Mouse (Mus musculus): Measurements from ENCODE around the gene Zfp57.
"Not testable (repeated sequence)": the region's sequence is repeated elsewhere in the genome, so short reads cannot be mapped to it uniquely, and the experiment has no call there.

The Zfp57 gene

DNA sequence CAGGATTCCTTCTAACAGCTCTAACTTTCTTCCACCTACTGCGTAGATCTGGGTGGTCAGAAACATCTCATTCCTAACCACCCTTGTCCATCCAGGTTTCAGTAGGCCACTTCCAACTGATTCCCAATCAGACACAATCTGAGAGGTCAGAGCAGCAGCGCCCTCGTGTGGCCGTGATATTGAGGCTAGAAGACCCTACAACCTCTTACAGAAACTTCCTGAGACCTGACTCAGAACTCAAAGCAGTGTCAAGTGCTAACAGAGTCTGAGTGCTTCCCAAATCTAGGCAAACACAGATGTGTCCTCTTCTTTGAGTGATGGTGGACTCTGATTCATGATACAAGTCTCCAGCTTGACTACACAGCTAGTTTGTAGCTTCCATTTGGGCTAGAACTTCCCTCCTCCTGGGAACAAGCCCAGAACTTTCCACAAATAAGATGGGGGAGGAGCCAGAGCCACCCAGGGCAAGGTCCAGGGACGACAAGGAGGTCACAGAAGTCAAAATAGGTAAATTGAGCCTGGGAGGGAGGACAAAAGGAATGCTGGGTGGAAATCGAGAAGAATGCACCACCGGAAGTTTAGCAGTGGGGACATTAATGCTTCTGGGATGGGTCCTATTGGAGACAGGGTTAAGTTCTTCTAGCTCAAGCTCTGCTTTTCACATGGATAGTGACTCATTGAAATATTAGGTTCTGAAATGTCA lies 3.8 kb upstream of the Zfp57 start:
- DNase-seq, result peak; percentile 78 to 86

DNA sequence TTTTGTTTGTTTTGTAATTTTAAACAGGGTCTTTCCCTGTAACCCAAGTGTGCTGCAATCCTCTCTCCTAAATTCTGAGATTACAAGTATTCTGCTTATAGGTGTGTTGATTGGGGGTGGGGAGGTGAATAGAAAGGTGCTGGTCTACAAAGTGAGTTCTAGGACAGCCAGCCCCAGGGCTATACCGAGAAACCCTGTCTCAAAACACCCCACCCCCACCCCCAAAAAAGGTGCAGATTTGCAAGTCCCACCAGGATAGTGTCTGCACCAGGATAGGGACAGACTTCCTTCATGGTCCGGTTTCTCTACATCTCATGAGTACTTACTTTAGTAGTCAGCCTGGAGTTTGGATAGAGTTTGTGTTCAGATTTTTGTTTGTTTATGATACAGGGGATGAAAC lies 2.5 kb upstream of the Zfp57 start:
- no peak for DNase-seq

DNA sequence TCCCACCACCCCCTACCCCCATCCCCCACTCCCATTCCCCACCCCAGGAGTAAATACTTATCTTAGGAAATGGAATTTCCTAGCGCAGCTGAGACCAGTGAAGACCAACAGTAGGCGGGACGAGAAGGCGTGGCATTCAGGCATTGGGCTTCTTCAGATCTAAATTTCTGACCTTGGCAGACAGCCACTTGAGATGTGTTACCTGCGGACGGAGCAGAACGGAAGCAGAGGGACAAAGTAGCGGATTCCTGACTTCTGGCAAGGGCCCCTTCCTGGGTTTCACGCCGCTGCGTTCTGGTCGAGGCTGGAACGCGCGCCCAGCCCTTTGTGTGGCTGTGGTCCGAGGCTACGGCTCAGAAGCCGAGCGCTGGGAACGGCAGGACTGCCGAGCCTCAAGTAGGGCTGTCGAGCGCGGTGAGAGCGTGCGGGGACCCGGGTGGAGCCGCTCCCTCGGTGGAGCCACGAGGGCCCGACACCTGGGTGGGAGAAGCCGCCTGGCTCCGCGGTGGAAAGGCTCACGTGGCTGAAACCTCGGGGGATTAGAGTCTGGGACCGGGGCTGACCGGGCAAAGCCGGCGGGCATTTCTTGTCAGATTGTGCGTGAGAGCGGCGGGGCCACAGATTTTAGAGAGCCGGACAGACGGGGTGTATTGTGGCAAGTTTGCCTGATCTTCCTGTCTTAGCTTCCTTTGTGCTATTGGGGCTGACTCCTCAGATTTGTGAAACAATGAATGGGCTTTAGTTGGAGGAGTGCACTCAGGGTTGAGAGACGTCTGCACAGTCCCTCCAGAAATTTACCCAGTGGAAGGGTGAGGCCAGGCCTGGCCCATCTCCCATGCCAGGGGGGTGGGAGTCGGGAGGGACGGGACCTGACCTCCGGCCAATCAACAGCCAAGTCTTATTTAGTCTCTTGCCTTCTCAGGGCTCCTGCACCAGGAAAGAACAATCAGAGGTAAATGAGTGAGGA lies 1.7 kb downstream of the Zfp57 start:
- DNase-seq, result peak; percentile 77 to 87

DNA sequence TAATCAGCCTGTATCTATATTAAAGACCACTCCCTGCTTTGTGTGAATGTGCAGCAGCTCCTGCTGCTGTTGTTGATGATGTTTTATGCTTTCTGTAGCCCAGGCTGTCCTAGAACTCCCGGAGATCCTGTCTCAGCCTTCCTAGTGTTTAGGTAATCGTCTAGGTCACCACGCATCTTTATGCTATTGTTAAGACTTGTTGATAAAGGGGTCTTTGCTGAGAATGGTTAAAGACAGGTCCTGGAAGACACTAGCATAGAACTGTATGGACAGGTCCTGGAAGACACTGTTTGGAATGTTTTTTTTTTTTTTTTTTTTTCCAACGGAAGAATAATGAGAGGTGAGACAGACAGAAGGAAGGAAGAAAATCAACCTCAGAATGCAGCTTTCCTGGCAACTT lies 2.4 kb downstream of the Zfp57 start:
- no peak for DNase-seq

DNA sequence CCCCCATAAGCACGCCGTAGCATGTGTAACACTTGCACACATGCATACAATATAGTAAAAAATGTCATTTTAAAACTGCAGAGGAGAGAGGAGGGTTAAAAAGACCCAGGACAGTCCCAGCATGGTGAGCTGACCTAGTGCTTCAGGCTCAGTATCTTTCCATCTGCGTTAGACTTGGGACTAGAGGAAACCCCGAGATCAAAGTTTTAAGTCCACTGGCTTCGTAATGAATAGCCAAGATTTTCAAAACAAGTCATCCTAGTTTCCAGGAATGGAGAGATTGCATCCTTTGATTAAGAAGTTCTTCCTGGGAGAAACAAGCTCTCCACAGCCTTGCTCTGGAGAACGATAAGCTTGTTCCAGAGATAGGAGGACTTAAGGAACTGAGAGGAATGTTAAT lies 7.2 kb downstream of the Zfp57 start:
- DNase-seq, result no peak

DNA sequence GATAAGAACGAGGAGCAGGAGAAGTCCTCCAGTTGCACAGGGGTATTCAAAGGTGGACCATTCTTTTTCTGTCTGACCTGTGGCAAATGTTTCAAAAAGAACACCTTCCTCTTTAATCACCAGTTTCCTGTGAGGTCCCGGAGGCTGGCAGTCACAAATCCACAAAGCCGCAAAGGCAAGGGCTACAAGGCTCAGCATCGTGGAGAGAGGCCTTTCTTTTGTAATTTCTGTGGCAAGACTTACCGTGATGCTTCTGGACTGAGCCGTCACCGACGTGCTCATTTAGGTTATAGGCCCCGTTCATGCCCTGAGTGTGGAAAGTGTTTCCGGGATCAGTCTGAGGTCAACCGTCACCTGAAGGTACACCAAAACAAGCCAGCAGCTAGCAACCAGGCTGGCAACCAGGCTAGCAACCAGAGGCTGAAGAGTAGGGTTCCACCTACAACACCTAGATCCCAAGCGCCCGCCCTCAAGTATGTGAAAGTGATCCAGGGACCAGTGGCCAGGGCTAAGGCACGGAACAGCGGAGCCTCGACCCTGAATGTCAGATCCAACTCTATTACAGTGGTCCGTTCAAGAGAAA lies 8.6 kb downstream of the Zfp57 start:
- no peak for DNase-seq

DNA sequence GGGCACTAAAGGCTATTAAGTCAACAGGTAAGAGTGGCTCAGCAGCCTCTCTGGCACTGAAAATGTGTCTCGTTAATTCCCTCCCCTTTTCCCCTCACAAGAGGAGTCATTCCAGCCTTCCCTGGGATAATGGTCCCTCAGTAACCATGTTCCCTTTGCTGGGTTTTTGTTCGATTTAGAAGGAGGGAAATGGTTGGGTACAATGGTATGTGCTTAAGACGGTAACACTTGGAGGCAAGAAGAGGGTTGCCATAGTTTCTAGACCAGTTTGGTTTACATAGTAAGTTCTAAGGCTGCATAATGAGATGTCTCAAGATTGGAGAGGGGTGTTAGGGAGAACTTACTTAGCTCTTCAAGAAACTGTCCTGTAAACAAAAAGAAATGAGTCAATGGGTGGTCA lies 10.8 kb downstream of the Zfp57 start:
- no peak for DNase-seq

DNA sequence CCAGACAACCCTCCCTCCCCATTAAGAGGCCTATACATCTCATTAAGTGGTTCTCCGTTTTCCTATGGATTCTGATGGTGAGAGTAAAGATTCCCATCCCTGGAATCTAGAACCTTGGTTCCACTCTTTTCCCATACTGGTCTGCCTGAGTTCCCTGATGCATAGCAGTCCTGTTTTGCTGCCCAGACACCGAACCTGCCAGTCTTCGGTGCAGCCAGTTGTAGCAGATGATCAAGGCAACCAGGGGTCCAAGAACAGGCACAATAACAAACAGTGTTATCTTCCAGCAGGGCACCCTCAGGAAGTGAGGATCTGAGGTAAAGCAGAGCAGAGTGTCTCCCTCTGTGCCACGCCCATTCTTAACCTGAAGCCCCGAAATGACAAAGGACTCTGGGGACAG lies 11.2 kb downstream of the Zfp57 start:
- no peak for DNase-seq

DNA sequence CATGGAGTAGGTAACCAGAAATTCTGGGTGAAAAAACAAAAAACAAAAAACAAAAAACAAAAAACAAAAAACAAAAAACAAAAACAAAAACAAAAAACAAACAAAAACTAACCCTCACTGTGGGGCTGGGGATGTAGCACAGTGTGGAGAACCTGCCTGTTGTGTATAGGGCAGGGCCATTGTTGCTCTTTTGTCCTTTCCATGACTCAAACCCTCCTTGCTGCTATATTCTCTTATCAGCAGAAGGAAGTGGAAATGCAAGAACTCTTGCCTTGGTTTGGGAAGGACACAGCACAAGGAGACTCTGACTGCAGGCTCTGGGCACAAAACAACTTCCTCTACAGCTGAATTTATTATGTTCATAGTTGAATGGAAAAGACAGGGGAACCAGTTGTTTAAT lies 15.4 kb downstream of the Zfp57 start:
- DNase-seq, result no peak

DNA sequence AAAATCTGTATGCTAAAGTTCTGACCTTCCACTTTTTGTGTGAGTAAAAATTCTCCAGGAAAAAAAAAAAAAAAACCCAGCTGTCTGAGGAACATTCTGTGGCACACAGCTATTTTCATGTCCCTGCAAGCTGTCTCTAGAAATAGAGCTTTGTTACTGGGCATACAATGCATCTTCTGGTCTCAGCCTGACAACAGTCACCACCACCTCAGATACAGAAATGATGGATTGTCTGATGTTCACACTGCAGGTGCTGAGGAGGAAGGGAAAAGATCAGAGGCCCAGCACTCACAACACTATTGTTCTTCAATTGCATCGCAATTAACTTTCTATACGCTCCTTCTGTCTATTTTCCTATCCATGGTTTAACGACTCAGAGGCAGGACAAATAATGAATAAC lies 17.4 kb downstream of the Zfp57 start:
- DNase-seq, result no peak

DNA sequence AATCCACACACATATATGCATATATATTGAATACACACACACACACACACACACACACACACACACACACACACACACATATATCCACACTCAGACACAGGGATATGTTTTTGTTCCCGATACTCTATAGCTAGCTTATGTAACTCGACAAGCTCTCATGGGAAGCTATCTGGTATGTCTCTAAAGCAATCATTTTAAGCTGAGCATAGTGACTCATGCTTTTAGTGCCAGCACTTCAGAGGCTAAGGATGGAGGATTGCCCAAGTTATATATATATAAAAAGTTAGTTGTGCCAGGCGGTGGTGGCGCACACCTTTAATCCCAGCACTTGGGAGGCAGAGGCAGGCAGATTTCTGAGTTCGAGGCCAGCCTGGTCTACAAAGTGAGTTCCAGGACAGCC lies 18.3 kb downstream of the Zfp57 start:
- not testable (repeated sequence) for DNase-seq

DNA sequence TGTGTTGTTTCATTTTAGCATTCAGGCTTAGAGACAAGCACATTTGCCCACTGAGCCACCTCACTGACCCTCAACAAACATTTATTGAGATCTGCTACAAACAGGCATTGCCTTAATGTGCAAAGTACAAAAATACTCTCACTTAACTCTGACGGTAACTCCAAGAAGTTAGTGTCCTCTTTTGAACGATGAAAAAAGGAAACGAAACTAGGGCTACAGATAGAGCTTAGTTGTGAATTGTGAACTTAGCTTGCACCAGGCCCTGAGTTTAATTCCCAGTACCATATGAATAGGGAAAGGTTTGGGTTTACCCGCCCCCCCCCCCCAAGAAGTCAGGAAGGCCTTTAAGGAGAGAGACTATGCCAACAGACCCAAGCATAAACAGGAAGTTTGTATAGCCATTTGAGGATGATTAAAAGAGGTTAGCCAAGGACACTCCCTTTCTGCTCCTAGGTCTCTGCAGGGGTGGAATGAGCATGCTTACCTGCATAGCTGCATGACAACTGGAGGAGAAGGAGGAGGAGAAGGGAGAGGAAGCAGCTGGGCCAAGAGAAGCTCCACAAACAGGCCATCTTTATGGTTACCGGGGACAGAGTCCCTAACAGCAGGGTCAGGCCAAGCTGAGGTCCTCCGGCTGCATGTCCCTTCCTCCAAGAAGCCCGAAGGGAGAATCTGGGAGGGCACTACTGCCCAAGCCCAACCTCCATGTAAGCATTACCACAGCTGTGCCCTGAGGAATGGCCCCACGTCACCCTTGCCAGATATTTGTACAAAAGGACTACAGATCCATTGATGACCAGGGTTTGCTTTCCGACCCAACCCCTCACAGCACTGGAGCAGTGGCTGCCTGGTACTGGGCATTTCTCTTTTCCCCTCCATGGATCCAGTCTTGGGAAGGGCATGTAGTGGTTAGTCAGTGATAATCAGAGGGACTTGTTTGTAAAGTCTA lies 21.9 kb downstream of the Zfp57 start, which contains the start of gene Mog:
Mog (minus strand) TSS at position 771 of the 949 bp plus-strand sequence.
- DNase-seq, result no peak

DNA sequence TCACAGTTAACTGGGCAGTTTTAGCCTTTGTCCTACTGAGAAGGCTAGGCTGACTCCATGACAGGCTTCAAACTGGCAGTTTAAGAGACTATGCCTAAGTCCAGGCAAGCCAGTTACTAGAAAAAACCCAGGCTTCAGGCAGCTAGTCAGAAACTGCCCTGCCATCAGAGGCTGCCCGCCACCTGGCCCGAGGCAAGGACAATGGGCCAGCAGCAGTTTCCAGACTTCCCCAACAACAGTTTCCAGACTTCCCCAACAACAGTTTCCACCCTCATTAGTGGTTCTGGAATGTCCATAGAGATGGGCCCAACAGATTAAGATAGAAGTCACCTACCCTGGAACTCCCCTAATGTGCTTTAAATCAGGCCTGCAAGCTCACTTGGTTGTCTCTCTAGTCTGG lies 25.5 kb downstream of the Zfp57 start:
- no peak for DNase-seq

DNA sequence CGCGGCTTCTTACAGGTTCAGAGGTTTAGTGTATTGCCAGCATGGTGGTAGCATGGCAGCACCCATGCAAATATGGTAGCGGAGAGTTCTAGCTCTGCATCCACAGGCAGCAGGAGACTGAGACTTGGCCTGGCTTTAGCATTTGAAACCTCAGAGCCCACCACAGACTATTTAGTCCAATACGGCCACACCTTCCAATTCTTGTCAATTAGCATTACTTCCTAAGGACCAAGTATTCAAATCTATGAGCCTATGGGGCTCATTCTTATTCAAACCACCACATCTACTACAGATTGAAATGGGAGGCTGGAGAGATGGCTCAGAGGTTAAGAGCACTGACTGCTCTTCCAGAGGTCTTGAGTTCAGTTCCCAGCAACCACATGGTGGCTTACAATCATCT lies 26.5 kb downstream of the Zfp57 start:
- DNase-seq, result no peak

DNA sequence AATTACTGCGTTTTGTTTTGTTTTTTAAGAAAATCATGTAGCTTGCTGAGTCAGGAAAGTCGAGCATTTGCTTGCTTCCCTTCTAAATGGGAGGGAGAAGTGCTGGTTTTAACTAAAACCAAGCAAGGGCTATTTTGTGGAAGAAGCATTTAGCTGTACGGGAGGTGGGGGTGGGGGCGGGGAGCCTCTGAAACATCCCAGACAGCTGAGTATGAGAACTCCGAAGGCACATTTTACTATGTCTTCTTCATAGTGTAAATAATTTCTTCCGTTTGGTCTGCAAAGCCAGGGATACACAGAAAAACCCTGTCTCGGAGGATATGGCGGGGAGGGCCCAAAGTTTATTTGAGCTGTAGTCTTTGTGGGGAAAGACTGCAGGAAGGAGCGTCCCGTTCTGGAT lies 27.2 kb downstream of the Zfp57 start:
- no peak for DNase-seq

DNA sequence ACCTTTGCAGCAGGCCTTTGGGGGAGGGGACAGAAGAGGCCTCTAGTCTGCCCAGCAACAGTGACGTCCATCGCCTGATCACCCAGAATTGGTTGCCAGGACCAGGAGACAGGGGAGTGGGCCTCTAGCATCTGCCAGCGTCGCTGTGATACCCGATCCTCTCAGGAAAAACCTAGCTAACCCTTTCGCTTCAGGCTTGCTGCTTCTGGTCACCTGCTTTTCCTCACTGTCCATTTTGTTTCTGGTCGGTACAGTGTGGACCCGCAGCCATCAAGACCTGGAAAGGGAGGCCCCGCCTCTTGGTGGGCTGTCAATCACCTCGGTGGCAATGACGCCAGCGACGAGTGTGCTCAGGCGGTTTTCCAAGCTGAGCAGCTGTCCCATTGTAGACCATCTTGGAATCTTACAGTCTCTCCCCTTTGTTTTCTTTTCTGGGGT lies 27.7 kb downstream of the Zfp57 start:
- DNase-seq, result peak; percentile 92

DNA sequence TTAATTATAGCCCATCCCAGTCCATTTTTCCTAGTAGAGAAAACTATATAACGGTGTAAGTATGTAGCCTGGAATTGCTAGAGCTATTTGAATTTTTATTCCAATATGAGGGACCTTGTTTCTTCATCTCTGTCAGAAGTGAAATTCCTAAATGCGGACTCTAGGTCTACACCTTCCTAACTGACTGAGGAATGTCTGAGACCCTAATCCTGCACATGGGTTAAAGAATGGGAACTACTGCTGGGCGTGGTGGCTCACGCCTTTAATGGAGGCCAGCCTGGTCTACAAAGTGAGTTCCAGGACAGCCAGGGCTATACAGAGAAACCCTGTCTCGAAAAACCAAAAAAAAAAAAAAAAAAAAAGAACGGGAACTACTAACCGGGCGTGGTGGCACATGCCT lies 28.2 kb downstream of the Zfp57 start:
- no peak for DNase-seq

DNA sequence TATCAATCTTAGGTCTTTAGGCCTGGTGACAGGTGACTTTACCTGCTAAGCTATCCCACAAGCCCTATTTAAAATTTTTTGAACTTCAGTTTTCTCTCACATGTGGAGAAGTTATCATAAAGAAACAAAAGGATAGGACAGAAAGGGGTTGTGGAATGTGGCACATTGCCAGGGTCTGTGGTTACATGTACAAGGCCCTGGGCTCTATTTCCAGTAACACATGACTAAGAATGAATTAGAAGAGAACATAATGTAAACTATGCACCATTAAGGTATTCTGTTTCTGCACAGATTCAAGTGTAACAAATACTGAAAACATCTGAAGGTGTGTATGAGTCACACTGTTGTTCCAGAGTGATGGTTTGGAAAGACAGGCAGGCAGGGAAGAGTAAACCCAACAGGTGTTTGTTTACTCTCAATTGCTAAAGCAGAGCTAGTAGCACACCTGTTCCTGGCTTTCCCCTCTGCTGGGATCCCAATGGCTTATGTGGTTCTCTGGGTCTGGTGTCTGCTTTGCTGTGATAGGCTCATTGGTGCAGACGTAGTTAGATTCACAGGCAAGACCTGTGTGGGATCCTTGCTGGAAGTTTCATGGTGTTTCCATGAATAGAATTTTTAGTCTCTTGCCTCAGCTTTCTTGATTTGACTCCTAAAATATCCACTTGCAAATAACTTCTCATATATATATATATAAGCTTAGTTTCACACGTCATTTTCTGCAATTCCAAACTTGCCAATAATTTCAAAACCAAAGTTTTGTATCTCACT lies 38.3 kb downstream of the Zfp57 start:
- no peak for DNase-seq

DNA sequence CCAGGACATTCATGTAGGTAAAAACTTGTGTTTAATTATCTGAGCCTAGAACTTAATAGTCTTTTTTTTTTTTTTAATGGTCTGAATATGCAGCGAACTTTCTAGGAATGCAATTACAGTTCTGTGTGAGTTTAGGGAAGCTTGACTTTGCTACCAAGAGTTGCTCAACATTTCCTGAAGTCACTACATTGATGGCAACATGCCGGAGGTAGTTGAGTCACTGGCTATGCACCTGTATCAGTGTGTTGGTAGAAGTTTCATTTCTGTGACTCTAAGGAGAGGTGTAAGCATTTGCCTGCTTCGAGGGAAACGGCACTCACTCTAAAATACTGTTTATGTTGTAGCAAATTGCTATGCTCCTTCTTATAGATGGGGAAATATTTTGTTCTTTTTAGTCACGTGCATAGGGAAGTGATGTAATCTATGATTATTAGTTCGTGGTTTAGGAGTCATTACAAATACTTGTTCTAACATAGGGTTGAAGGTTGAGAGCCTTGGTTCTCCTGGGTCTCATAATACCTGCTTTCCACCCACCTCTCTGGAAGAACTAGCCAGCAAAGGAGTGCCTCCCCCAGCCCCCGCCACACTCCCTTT lies 43.8 kb downstream of the Zfp57 start:
- no peak for DNase-seq

DNA sequence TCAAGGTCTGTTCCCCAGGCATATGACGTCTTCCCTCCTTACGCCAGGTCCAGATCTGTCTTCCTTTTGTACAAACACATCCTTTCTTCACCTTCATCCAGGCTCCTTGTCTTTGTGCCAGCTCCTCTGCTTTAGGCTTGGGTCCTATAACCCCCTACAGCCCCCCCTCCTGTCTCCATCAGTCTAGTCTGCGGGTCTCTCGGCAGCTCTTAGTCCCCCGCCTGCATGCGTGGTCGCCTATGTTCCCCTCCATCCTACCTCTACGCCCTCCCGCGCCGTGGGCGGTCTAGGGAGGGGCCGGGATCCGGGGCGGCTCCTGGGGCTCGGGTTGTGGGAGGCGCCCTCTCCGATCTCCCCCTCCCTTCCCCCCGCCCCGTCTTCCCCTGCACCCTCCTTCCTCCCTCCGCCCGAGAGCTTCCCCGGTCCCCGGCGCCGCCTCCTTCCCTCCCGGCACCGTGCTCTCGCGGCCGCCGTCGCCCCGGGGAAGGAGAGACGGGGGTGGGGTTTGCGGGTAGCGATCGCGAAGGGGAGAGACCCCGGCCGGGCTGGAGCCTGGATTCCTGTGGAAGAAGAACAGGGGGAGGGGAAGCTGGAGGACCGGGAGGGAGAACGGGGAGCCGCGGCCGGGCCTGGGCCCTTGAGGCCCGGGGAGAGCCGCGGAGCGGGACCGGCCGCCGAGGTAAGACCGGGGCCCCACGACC lies 44.8 kb downstream of the Zfp57 start, which contains the start of gene Gabbr1:
Gabbr1 (plus strand) TSS at position 356 of the 701 bp plus-strand sequence.
- DNase-seq, result peak; percentile 86 to 88
